Mouse (Mus musculus) spleen, embryonic (tissue): ENCODE measurements around the gene Olfr1502.
"Not testable (repeated sequence)": the region's sequence is repeated elsewhere in the genome, so short reads cannot be mapped to it uniquely, and the experiment has no call there.

Experiments used
- CTCF ChIA-PET: fragments of 350-600 bp; sonication (Branson Sonifier 250); formaldehyde crosslinking; loops from one replicate; lab custom pipeline; 2022; lab: Charles Lee

The Olfr1502 gene

DNA sequence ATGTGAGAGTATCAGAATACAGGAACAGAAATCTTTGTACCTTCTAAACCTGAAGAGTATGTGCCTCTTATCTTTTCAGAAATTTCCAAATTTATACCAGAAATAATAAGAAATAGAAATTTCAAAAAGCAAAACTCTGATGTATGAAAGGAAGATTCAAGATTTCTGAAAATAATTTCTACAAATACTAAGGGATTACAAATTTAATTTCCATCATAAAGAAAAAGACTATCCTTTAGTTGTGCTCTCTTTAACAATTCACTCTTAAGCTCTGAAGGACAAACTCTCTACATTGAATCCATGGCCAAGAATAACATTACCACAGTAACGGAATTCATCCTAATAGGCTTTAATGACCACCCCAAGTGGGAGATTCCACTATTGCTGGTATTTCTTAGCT is at the start of gene Olfr1502:
Gene Olfr1502, plus strand, starts transcription at position 301 of the 400 bp plus-strand sequence.
- CTCF ChIA-PET, result no interaction called here

DNA sequence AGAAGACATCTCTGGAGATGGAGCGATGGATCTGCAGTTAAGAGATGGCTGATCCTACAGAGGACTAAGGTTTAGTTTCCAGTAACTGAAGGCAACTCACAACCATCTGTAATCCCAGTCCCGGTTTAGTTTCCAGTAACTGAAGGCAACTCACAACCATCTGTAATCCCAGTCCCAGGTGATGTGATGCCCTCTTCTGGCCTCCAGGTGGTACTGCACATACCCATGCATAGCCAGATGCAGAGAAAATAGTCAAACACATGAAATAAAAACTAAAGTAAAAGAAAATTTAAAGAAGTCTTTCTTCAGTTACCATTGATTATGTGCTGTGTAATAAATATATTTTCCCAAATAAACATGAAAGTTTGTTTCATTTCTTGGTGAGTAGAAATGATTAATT is 48.8 kb upstream of the Olfr1502 start:
- CTCF ChIA-PET, result no interaction called here

DNA sequence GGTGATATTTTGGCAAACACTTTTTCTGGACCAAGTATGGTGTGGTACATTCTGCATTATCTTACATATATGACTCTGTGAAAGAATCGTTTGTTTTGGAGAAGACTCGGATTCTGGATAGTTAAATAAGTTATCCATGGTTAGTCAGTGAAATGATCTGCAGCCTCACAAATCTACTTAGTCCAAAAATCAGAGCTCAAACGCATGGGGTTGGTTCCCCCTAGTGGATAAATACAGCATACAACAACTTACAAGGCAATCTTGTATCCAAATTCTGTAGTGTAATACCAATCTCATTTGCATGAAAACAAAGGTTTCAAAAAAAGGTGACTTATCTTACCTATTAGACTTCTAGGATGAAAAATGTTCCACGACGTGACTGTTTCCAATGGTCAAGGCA is 42.8 kb upstream of the Olfr1502 start:
- CTCF ChIA-PET, result no interaction called here

DNA sequence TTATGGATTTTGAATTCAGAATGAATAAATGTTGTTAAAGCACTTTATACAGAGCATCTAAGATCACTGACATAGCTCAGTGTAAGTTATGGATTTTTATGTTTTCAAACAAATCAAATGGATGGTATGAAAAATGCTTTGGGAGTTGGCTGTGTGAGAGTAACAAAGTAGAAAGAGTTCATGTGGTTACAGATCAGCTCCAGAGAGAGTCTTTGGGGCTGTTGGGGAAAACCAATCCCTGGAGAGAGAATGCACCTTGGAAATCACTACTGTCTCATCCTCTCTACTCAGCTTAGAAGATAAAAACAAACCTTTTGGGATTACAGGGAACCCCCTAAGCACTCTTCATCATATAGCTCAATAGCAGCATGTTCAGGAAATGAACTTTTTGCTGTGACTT is 42.2 kb upstream of the Olfr1502 start, which contains the start of gene Olfr1499:
Gene Olfr1499, minus strand, starts transcription at position 101 of the 400 bp plus-strand sequence.
- CTCF ChIA-PET, result no interaction called here

- CTCF ChIA-PET, result interaction anchor here (0.6 kb wide), 1 partner anchor 10 kb away, joined by 3 read pairs; no protein-coding TSS in a partner anchor
Observed at GRCm38 (mm10) chr19:13820847-13821246, 40.7 kb upstream of the Olfr1502 start.

GRCm38 (mm10) chr19:13828447-13828846 is 33.1 kb upstream of the Olfr1502 start:
- CTCF ChIA-PET, result no interaction called here

DNA sequence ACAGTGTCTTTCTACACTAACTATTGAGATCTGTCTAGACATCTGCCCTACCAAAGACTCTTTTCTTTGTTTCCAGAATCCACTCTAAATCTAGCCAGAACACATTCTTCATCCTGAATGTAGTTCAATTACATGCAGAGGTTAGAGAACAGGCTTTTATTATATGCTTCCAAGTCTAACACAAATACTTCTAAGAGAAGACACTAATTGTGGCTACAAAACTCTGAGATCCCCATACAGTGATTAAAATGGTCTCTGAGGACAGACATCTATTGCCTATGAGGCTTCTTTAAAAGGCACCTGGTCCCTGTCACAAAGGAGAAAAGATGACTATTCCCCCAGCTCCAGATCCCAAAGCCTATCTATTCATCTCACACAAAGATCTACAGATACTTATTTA is 31.2 kb upstream of the Olfr1502 start, which contains the start of gene Olfr1500:
Gene Olfr1500, minus strand, starts transcription at position 101 of the 400 bp plus-strand sequence.
- CTCF ChIA-PET, result no interaction called here

GRCm38 (mm10) chr19:13850592-13850991 is 11.0 kb upstream of the Olfr1502 start, which contains the start of gene Olfr1501:
Gene Olfr1501, minus strand, starts transcription at chr19:13850692.
- CTCF ChIA-PET, result not testable (repeated sequence)

DNA sequence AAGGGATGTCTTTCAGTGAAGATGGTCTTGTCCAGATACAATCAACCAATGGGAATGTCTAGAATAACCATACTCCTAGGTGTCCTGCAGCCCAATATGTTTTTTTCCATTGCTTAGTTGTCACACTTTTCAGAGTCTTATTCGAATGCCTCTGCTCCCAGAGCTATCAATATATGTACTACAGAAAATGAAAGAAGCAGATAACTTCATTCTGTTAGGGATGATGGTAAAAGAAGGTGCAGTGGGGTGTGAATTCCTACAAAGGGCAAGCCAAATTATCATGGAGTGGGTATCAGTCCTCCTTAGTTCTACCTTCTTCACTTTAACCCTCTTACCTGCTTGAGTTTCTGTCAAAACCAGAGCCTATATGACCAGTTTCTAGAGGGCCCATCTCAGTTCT is 36.2 kb downstream of the Olfr1502 start, which contains the start of gene Olfr1504:
Gene Olfr1504, minus strand, starts transcription at position 101 of the 400 bp plus-strand sequence.
- CTCF ChIA-PET, result no interaction called here
